Mouse (Mus musculus): ENCODE measurements at regions not wholly inside any gene's neighbourhood (a gene's known extent, or its start where the extent isn't known, plus 50 kb on each side); places are given as distances from the start of the nearest gene placed in this dataset.

- peak; percentile 36; the same call in 1 of the 2 replicates for ATAC-seq
- no peaks in the 10 kb centered on the region for H3K9me3 ChIP-seq (ENCODE audit: control insufficient read depth, low read length)
- H3K9ac ChIP-seq (ENCODE audit: low read depth, low read length) = no peak overlapping the region
- H3K4me2 ChIP-seq (ENCODE audit: low read depth, low read length) = no peak overlapping the region
- WGBS = 45% methylated on average over 2 of the region's 2 CpGs
- no peaks in the 10 kb centered on the region for H3K36me3 ChIP-seq (ENCODE audit: control insufficient read depth, insufficient read depth, low read length)
- no peaks in the 10 kb centered on the region for H3K27me3 ChIP-seq (replicated peaks; ENCODE audit: control insufficient read depth, insufficient read depth, low read length)
- H3K4me1 ChIP-seq (ENCODE audit: control insufficient read depth, insufficient read depth, low read length) = peaks cover 12% of the 10 kb centered on the region; the same call in 1 of the 2 replicates
- no peak overlapping the region for H3K4me3 ChIP-seq (ENCODE audit: low read length)
- H3K27ac ChIP-seq (ENCODE audit: low read length) = no peak overlapping the region
These were observed 81.0 kb upstream of the Parp11 start for GRCm38 (mm10) chr6:127365651-127366050.

DNA sequence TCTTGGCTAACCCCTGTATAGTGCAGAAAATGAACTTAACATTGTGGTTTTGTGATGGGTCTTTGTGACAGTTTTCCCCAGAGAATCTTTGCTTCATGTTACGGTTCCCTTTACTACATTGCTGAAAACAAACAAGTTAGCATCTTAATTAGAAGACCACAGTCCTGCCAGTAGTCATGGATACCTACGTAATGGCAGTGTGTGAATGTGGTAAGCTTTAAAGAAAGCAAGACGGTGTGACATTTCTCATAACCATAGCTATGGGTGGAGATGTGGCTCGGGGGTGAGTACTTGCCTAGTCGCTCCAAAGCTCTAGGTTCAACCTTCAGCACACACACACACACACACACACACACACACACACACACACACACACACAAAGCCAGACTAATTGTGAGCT, 73.6 kb upstream of the Parp11 start:
- H3K4me1 ChIP-seq (ENCODE audit: control insufficient read depth, insufficient read depth, low read length) = peaks cover 13% of the 10 kb centered on the region
- H3K27me3 ChIP-seq (replicated peaks; ENCODE audit: control insufficient read depth, insufficient read depth, low read length) = no peaks in the 10 kb centered on the region
- no peak overlapping the region for H3K9ac ChIP-seq (ENCODE audit: low read depth, low read length)
- H3K9me3 ChIP-seq (ENCODE audit: control insufficient read depth, low read length) = no peaks in the 10 kb centered on the region
- WGBS = 88% methylated on average over 5 of the region's 5 CpGs
- H3K27ac ChIP-seq (ENCODE audit: low read length) = no peak overlapping the region
- ATAC-seq = no peak
- H3K4me2 ChIP-seq (ENCODE audit: low read depth, low read length) = no peak overlapping the region
- no peak overlapping the region for H3K4me3 ChIP-seq (ENCODE audit: low read length)
- H3K36me3 ChIP-seq (ENCODE audit: control insufficient read depth, insufficient read depth, low read length) = no peaks in the 10 kb centered on the region

DNA sequence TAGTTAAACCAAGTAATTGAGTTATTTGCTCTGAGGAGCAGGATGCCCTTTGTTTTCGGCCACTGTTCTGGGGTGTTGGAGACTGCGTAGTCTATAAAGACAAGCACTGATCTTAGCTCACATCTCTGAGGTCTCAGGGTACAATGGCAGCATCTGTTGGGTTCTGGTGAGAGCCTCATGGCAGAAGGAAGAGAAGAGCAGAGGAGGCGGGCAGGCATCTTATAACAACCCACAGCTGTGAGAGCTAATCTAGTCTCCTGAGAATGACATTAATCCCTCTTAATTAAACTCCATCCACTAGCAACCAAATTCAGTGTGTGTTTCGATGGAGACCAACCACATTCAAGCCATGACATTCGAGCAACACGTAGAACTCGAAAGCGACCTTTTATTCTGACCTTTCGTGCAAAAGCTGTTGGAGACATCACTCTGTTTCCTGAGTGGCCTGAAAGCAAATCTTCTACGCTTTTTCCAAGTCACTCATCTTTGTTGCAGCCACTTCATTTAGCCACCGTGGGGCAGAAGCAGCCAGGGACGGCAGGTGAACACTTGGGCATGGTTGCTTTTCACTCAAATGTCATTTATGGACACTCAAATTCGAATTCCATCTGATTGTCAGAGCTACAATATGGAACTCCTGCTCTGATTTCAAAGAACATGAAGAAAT, 72.7 kb upstream of the Parp11 start:
- Histone ChIP-seq H3K4me2 (ENCODE audit: low read depth, low read length) (no peak overlapping the region), H3K4me3 (ENCODE audit: low read length) (no peak overlapping the region)
- ATAC-seq = no peak

GRCm38 (mm10) chr6:127374464-127375143, 72.0 kb upstream of the Parp11 start:
- Histone ChIP-seq H3K4me1 (ENCODE audit: control insufficient read depth, insufficient read depth, low read length) (peaks cover 13% of the 10 kb centered on the region), H3K9me3 (ENCODE audit: control insufficient read depth, low read length) (no peaks in the 10 kb centered on the region), H3K27ac (ENCODE audit: low read length) (no peak overlapping the region), H3K4me2 (ENCODE audit: low read depth, low read length) (no peak overlapping the region), H3K9ac (ENCODE audit: low read depth, low read length) (no peak overlapping the region), H3K36me3 (ENCODE audit: control insufficient read depth, insufficient read depth, low read length) (no peaks in the 10 kb centered on the region), H3K27me3 (replicated peaks; ENCODE audit: control insufficient read depth, insufficient read depth, low read length) (no peaks in the 10 kb centered on the region), H3K4me3 (ENCODE audit: low read length) (no peak overlapping the region)
- 47% methylated on average over 12 of the region's 12 CpGs for WGBS
- ATAC-seq = no peak

More for the DNA sequence above, 72.7 kb upstream of the Parp11 start:
- Histone ChIP-seq H3K36me3 (ENCODE audit: control insufficient read depth, insufficient read depth, low read length) (no peaks in the 10 kb centered on the region), H3K27me3 (replicated peaks; ENCODE audit: control insufficient read depth, insufficient read depth, low read length) (no peaks in the 10 kb centered on the region), H3K27ac (ENCODE audit: low read length) (no peak overlapping the region), H3K4me1 (ENCODE audit: control insufficient read depth, insufficient read depth, low read length) (peaks cover 13% of the 10 kb centered on the region), H3K9ac (ENCODE audit: low read depth, low read length) (no peak overlapping the region), H3K9me3 (ENCODE audit: control insufficient read depth, low read length) (no peaks in the 10 kb centered on the region)
- 83% methylated on average over 13 of the region's 13 CpGs for WGBS

DNA sequence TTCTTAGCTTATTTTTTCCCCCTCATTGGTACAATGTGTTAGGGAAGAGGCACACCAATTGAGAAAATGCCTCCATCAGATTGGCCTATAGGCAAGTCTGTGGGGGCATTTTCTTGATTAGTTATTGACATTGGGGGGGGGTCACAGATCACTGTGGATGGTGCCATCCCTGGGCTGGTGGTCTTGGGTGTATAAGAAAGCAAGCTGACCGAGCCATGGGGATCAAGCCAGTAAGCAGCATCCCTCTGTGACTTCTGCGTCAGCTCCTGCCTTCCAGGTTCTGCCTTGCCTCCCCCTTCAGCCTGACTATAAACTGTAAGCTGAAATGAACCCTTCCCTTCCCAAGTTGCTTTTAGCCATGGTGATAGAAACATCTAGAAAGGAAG, 71.5 kb upstream of the Parp11 start:
- no peak overlapping the region for H3K27ac ChIP-seq (ENCODE audit: low read length)
- H3K4me1 ChIP-seq (ENCODE audit: control insufficient read depth, insufficient read depth, low read length) = peaks cover 13% of the 10 kb centered on the region
- ATAC-seq = no peak
- 75% methylated on average over 2 of the region's 2 CpGs for WGBS
- no peaks in the 10 kb centered on the region for H3K36me3 ChIP-seq (ENCODE audit: control insufficient read depth, insufficient read depth, low read length)
- H3K4me2 ChIP-seq (ENCODE audit: low read depth, low read length) = no peak overlapping the region
- H3K4me3 ChIP-seq (ENCODE audit: low read length) = no peak overlapping the region
- no peaks in the 10 kb centered on the region for H3K9me3 ChIP-seq (ENCODE audit: control insufficient read depth, low read length)
- no peaks in the 10 kb centered on the region for H3K27me3 ChIP-seq (replicated peaks; ENCODE audit: control insufficient read depth, insufficient read depth, low read length)
- H3K9ac ChIP-seq (ENCODE audit: low read depth, low read length) = no peak overlapping the region

GRCm38 (mm10) chr6:127375711-127376199, 70.9 kb upstream of the Parp11 start:
- Histone ChIP-seq H3K36me3 (ENCODE audit: control insufficient read depth, insufficient read depth, low read length) (no peaks in the 10 kb centered on the region), H3K4me2 (ENCODE audit: low read depth, low read length) (no peak overlapping the region), H3K4me3 (ENCODE audit: low read length) (no peak overlapping the region), H3K9ac (ENCODE audit: low read depth, low read length) (no peak overlapping the region), H3K4me1 (ENCODE audit: control insufficient read depth, insufficient read depth, low read length) (peaks cover 13% of the 10 kb centered on the region), H3K9me3 (ENCODE audit: control insufficient read depth, low read length) (no peaks in the 10 kb centered on the region), H3K27ac (ENCODE audit: low read length) (no peak overlapping the region), H3K27me3 (replicated peaks; ENCODE audit: control insufficient read depth, insufficient read depth, low read length) (no peaks in the 10 kb centered on the region)
- peak; percentile 89 for ATAC-seq
- WGBS = 38% methylated on average over 8 of the region's 8 CpGs

DNA sequence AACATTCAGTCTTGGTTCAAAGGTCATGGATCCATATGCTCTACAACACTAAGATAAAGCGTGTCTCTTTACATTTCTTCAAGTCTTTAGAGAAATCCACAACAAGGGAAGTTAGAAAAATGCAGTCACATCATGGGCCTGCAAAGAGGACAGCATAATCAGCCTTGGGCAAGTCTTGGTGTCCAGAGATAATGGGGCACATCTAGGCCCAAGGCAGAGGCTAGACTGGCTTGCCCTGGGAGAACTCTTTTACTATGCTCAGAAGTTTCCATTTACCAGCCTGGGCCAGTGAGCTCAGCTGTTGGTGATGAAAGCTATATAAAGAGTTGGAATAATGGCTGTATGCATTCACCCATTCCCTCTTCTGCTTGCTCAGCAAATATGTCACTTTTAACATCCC, 67.9 kb upstream of the Parp11 start:
- H3K27ac ChIP-seq (ENCODE audit: low read length) = no peak overlapping the region
- ATAC-seq = no peak
- H3K27me3 ChIP-seq (replicated peaks; ENCODE audit: control insufficient read depth, insufficient read depth, low read length) = no peaks in the 10 kb centered on the region
- H3K4me1 ChIP-seq (ENCODE audit: control insufficient read depth, insufficient read depth, low read length) = peaks cover 15% of the 10 kb centered on the region
- H3K4me3 ChIP-seq (ENCODE audit: low read length) = no peak overlapping the region
- H3K9me3 ChIP-seq (ENCODE audit: control insufficient read depth, low read length) = no peaks in the 10 kb centered on the region
- no peak overlapping the region for H3K9ac ChIP-seq (ENCODE audit: low read depth, low read length)
- WGBS = 86% methylated on average over 1 of the region's 1 CpGs
- no peaks in the 10 kb centered on the region for H3K36me3 ChIP-seq (ENCODE audit: control insufficient read depth, insufficient read depth, low read length)
- H3K4me2 ChIP-seq (ENCODE audit: low read depth, low read length) = no peak overlapping the region

DNA sequence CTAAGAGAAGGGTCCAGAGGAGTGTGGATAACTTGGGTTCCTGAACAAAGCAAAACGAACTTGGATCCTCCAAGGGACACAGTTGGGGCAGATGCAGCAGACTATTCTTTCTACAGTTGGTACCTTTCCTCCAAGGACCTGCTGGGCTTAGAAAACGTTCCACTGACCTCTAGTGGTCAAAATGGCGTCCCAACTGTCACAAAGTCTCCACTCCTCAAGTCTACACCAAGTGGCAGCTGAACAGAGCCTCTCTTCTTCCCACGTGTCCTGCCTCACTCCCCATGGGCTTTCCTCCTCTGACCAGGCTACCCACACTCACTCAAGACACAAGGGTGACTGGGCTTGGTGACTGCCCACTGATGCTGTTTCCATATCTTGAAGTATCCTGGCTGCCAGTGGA, 67.1 kb upstream of the Parp11 start:
- no peaks in the 10 kb centered on the region for H3K27me3 ChIP-seq (replicated peaks; ENCODE audit: control insufficient read depth, insufficient read depth, low read length)
- H3K36me3 ChIP-seq (ENCODE audit: control insufficient read depth, insufficient read depth, low read length) = no peaks in the 10 kb centered on the region
- H3K4me3 ChIP-seq (ENCODE audit: low read length) = no peak overlapping the region
- H3K27ac ChIP-seq (ENCODE audit: low read length) = no peak overlapping the region
- 0 out of 2 replicates have a peak, but pooled peaks have one; percentile 20 for ATAC-seq
- 10% methylated on average over 4 of the region's 4 CpGs for WGBS
- H3K9me3 ChIP-seq (ENCODE audit: control insufficient read depth, low read length) = no peaks in the 10 kb centered on the region
- H3K9ac ChIP-seq (ENCODE audit: low read depth, low read length) = no peak overlapping the region
- H3K4me2 ChIP-seq (ENCODE audit: low read depth, low read length) = no peak overlapping the region
- peaks cover 13% of the 10 kb centered on the region for H3K4me1 ChIP-seq (ENCODE audit: control insufficient read depth, insufficient read depth, low read length)

DNA sequence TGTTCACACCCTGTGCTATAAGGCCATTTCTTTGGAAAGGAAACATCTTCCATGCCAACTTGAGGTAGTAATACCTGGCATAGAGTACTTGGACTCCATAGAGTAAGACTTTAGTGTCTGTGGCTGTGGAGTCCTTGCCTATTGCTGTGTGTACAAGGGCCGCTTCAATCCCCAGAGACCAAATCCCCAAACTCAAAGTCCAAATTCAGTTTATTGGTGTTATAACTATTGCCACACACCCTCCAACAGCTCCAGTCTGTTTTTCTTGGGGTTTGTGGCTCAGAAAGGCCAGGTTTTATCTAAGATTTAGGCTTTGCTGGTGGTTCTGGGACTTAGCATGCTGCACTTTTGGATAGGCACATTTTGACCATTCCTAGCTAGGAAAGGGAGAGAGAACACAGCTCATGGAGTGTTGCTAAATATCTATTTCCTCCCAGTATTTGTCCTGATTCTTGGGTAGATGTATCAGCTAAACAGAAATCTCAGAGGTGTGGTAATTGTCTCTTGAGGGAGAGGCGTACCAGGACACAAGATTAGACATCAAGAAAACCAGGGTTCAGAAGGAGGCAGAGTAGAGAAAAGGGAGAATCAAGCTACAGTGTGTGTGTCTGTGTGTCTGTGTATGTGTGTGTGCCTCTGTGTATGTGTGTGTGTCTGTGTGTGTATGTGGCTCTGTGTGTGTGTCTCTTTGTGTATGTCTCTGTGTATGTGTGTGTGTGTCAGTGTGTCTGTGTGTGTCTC, 65.3 kb upstream of the Parp11 start:
- Histone ChIP-seq H3K4me1 (ENCODE audit: control insufficient read depth, insufficient read depth, low read length) (peaks cover 2% of the 10 kb centered on the region), H3K9ac (ENCODE audit: low read depth, low read length) (no peak overlapping the region), H3K27ac (ENCODE audit: low read length) (no peak overlapping the region), H3K4me2 (ENCODE audit: low read depth, low read length) (no peak overlapping the region), H3K36me3 (ENCODE audit: control insufficient read depth, insufficient read depth, low read length) (no peaks in the 10 kb centered on the region), H3K9me3 (ENCODE audit: control insufficient read depth, low read length) (no peaks in the 10 kb centered on the region), H3K4me3 (ENCODE audit: low read length) (no peak overlapping the region), H3K27me3 (replicated peaks; ENCODE audit: control insufficient read depth, insufficient read depth, low read length) (no peaks in the 10 kb centered on the region)
- 61% methylated on average over 2 of the region's 2 CpGs for whole genome bisulfite sequencing
- ATAC-seq = peak; percentile 90
